ENCODE assay signal across 8 mouse cellular contexts in genomic region chr11:59880031-59880430, GRCm38 (mm10). TPM values are rescaled to one million over a fixed set of nuclear protein-coding genes. Genes with fewer than 3 reads are reported as not detected.
DNase-seq lines count a peak whose midpoint lies in the region; ATAC-seq and TF ChIP-seq lines count a peak whose summit lies in the region.

No protein-coding gene starts in this region.

- 30% methylated on average over 2 of the region's 2 CpGs for WGBS in hindbrain, embryonic 13.5 days

- H3K4me1 ChIP-seq in hindbrain, embryonic 13.5 days (replicated peaks) = peaks cover 5% of the 10 kb centered on the region

- in situ Hi-C loops in Patski (cut with MboI; ENCODE audit: low pct_unique_long_range_greater_than_20kb) = no loop called here

- no peaks in the 10 kb centered on the region for H3K9me3 ChIP-seq in hindbrain, embryonic 13.5 days

- DNase-seq in Patski (ENCODE audit: low read depth, low spot score) = peak; percentile 42
- peak; percentile 89 to 92 for DNase-seq in cerebellum, postnatal 14 days
- DNase-seq in frontal cortex, postnatal 14 days (ENCODE audit: low spot score in 2 of 2) = peak; percentile 61 to 79
- peak; percentile 67 to 89 for DNase-seq in layer of hippocampus, postnatal 25 days (ENCODE audit: extremely low spot score in 1 of 2, low spot score in 1 of 2)
- peak; percentile 85 for DNase-seq in lung, postnatal 10 days
- DNase-seq in retina, embryonic 14.5 days (ENCODE audit: low spot score) = peak; percentile 96
- peak; percentile 42 for DNase-seq in urinary bladder, adult 2 months (ENCODE audit: low spot score)

- peaks cover 33% of the 10 kb centered on the region for H3K36me3 ChIP-seq in hindbrain, embryonic 13.5 days

- no peak overlapping the region for H3K9ac ChIP-seq in hindbrain, embryonic 13.5 days

- H3K27ac ChIP-seq in hindbrain, embryonic 13.5 days = peak overlapping the region; percentile 30; the same call in 1 of the 2 replicates

- H3K4me3 ChIP-seq in hindbrain, embryonic 13.5 days = no peak overlapping the region

- H3K27me3 ChIP-seq in Patski = no peaks in the 10 kb centered on the region
- H3K27me3 ChIP-seq in hindbrain, embryonic 13.5 days = no peaks in the 10 kb centered on the region

- POLR2A ChIA-PET in Patski (lab: Charles Lee) = interaction anchor here (1.1 kb wide), 1 partner anchor 32 kb away, joined by 3 read pairs; no protein-coding TSS in a partner anchor

- CTCF ChIA-PET in Patski (lab: Charles Lee) = interaction anchor here (2.7 to 3.4 kb wide), 2 partner anchors 148 to 196 kb away, joined by 10 to 14 read pairs; no protein-coding TSS in a partner anchor

- peak; percentile 93 for TF ChIP-seq CTCF in Patski (IDR thresholded peaks at IDR 0.05)

- peak; percentile 55 for ATAC-seq in Patski
- ATAC-seq in hindbrain, embryonic 13.5 days (ENCODE audit: low FRiP score) = peak; percentile 90

- H3K4me2 ChIP-seq in hindbrain, embryonic 13.5 days = no peak overlapping the region

RNA-seq across cellular contexts. Expression of gene Cops3, which starts 40.4 kb away (rescaled TPM):
- 109 TPM for polyA plus RNA-seq in Patski (2021)
- 205 and 210 TPM in 2 replicates for polyA plus RNA-seq in hindbrain, embryonic 13.5 days (2015; fragmentation: Nextera tagmentation; extraction: Ambion mirVana)
- total RNA-seq in layer of hippocampus, postnatal 25 days (2021) = 10 to 100 TPM; 73.7 to 74.6 TPM
- polyA plus RNA-seq in urinary bladder, adult 2 months (2012; rRNA removed) = 36.1 and 44.7 TPM in 2 replicates

RNA-seq across cellular contexts. Expression of gene Nt5m, which starts 40.8 kb away (rescaled TPM):
- 24.8 TPM for polyA plus RNA-seq in Patski (2021)
- polyA plus RNA-seq in hindbrain, embryonic 13.5 days (2015; fragmentation: Nextera tagmentation; extraction: Ambion mirVana) = 61.5 and 64.1 TPM in 2 replicates
- total RNA-seq in layer of hippocampus, postnatal 25 days (2021) = 10 to 100 TPM; 59.8 to 63.3 TPM
- 18.4 and 21.0 TPM in 2 replicates for polyA plus RNA-seq in urinary bladder, adult 2 months (2012; rRNA removed)

Comparison
In these comparisons a context has a peak if more than half of its experiments do, and no peak if none do; other contexts are left out.
1. DNase-seq: peak in every context shown above with its lines; median percentile 96 in retina, embryonic 14.5 days; 90 in cerebellum, postnatal 14 days; 85 in lung, postnatal 10 days; 78 in layer of hippocampus, postnatal 25 days; 70 in frontal cortex, postnatal 14 days; 42 in Patski; 42 in urinary bladder, adult 2 months.